Mouse (Mus musculus) heart, embryonic 14.5 days (tissue): ENCODE measurements around the gene Hrh3. TPM values are rescaled to one million over a fixed set of nuclear protein-coding genes. Genes with fewer than 3 reads are reported as not detected.

Source experiments
- ATAC-seq: fragments of 200-750 bp; cut with Nextera tagmentation; 2 replicates; pipeline ENCODE4 v1.8.0; 2017; ENCODE audit warnings: low read depth, moderate TSS enrichment; ENCODE audit not compliant: insufficient number of reproducible peaks, insufficient read depth, low FRiP score
- H3K27ac ChIP-seq, 2 experiments: fragments of 200-500 bp in 1 of 2; fragments of 300-500 bp in 1 of 2; sonication (generic) in 1 of 2; replicated peaks in 1 of 2; 2 replicates each; pipeline ENCODE4 v1.5.1; 2012 to 2014; ENCODE audit warnings: low read depth in 2 of 2, low read length in 2 of 2, control low read depth in 1 of 2, mild to moderate bottlenecking in 1 of 2, mixed read lengths in 1 of 2; ENCODE audit not compliant: control insufficient read depth in 1 of 2, insufficient read depth in 1 of 2
- H3K27me3 ChIP-seq: fragments of 300-500 bp; sonication (generic); 2 replicates; pipeline ENCODE4 v1.6.1; 2014; ENCODE audit warnings: mild to moderate bottlenecking, low read length, control low read depth; ENCODE audit not compliant: control insufficient read depth, insufficient read depth
- H3K36me3 ChIP-seq: fragments of 300-500 bp; sonication (generic); 2 replicates; pipeline ENCODE4 v1.6.1; 2014; ENCODE audit warnings: mild to moderate bottlenecking, control low read depth, low read length, mixed read lengths; ENCODE audit not compliant: control insufficient read depth, insufficient read depth
- H3K4me1 ChIP-seq, 2 experiments: fragments of 200-500 bp in 1 of 2; fragments of 300-500 bp in 1 of 2; sonication (generic) in 1 of 2; 2 replicates each; pipeline ENCODE4 v1.6.1; 2012 to 2014; ENCODE audit warnings: low read length in 2 of 2, control low read depth in 1 of 2, mixed read lengths in 1 of 2; ENCODE audit not compliant: control insufficient read depth in 2 of 2, insufficient read depth in 2 of 2
- H3K4me2 ChIP-seq: fragments of 300-500 bp; sonication (generic); 2 replicates; pipeline ENCODE4 v1.6.1; 2014; ENCODE audit warnings: mild to moderate bottlenecking, low read length
- H3K4me3 ChIP-seq, 2 experiments: fragments of 200-500 bp in 1 of 2; fragments of 300-500 bp in 1 of 2; sonication (generic) in 1 of 2; 2 replicates each; pipeline ENCODE4 v1.5.1; 2012 to 2014; ENCODE audit warnings: low read length in 2 of 2, mild to moderate bottlenecking in 2 of 2, control low read depth in 1 of 2, low read depth in 1 of 2, moderate library complexity in 1 of 2; ENCODE audit not compliant: control insufficient read depth in 1 of 2, insufficient read depth in 1 of 2
- H3K9ac ChIP-seq: fragments of 300-500 bp; sonication (generic); 2 replicates; pipeline ENCODE4 v1.6.1; 2014; ENCODE audit warnings: mild to moderate bottlenecking, low read length
- H3K9me3 ChIP-seq: fragments of 300-500 bp; sonication (generic); 2 replicates; pipeline ENCODE4 v1.6.1; 2016; ENCODE audit warnings: low read length, control low read depth; ENCODE audit not compliant: control insufficient read depth
- WGBS: fragments of 180-500 bp; shearing (Covaris S2); extraction: QIAGEN DNeasy Blood & Tissue Kit; methylation state at CpG from one replicate; pipeline ENCODE4 v1.1.7; 2014; 5-methylcytosine and 5-hydroxymethylcytosine counted together
- polyA plus RNA-seq: library from polyadenylated mRNA; unstranded; fragments of >200 nt; fragmentation: Nextera tagmentation; extraction: Ambion mirVana; gene quantifications from 2 replicates; pipeline ENCODE4 v1.2.1, GENCODE M21; 2014

The Hrh3 gene
- polyA plus RNA-seq, 1 experiment from 2014 or later = not detected

DNA sequence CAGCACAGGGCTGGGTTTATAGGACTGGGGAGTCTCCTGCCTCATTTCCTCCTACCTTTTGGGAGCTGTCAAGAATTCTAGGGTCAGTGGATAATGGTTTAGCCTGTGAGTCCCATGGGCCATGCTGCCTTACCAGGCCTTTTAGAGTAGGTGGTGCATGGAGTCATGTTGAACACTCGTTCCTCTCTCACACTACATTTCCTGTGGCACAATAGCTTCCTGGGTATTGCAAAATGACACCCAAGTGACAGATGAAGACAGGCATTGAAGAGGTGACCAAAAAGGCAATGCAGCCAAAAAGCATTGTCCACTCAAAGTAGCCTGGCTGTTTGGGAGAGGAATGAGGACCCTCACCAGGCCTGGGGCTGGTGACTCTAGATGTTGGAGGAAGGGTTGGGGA is 23.4 kb upstream of the Hrh3 start:
- H3K9ac ChIP-seq = no peak overlapping the region
- H3K9me3 ChIP-seq = no peaks in the 10 kb centered on the region
- no peak overlapping the region for H3K4me2 ChIP-seq
- no peaks in the 10 kb centered on the region for H3K27me3 ChIP-seq
- no peak overlapping the region for H3K4me3 ChIP-seq
- no peak overlapping the region for H3K27ac ChIP-seq
- WGBS = 39% methylated on average over 1 of the region's 1 CpGs
- ATAC-seq = no peak
- H3K36me3 ChIP-seq = no peaks in the 10 kb centered on the region
- peaks cover 10 to 17% of the 10 kb centered on the region in 2 experiments; a peak in 3 of 4 replicates for H3K4me1 ChIP-seq

DNA sequence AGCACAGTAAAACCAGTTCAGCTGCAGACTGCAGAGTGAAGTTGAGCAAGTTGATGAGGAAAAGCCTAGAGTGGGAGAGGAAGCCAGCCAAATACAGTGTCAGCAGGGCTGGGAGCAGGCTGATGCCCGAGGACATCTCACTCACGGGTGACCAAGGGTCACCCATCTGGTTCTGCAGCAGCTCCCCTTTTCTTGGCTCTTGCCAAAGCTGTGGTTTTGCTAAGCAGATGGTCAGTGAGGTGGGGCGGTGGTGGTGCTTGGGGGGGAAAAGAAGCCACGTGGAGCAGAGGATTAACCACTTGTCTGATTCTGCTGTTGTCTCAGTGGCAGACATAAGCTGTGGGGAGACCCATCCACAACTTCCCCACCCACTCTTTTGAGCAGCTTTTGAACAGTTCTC is 21.9 kb upstream of the Hrh3 start:
- no peak overlapping the region for H3K4me2 ChIP-seq
- H3K36me3 ChIP-seq = no peaks in the 10 kb centered on the region
- no peaks in the 10 kb centered on the region for H3K27me3 ChIP-seq
- H3K9me3 ChIP-seq = no peaks in the 10 kb centered on the region
- 26% methylated on average over 4 of the region's 4 CpGs for WGBS
- ATAC-seq = no peak
- H3K4me1 ChIP-seq = peaks cover 10 to 17% of the 10 kb centered on the region in 2 experiments; a peak in 3 of 4 replicates
- peak overlapping the region in 1 of 2 experiments; percentile 21; a peak in 1 of 4 replicates for H3K27ac ChIP-seq
- H3K9ac ChIP-seq = no peak overlapping the region
- H3K4me3 ChIP-seq = no peak overlapping the region

DNA sequence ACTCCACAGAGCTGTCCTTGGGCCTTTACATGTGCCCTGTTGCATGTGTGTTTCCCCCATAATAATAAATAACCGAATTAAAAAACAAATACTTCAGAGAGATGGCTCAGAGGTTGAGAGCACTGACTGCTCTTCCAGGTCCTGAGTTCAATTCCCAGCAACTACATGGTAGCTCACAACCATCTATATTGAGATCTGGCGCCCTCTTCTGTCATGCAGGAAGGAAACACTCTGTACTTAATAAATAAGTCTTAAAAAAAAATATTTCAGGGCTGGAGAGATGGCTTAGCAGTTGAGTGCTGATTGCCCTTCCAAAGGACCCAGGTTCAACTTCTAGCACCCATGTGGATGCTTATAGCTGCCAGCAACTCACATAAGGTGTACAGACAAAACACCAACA is 19.9 kb upstream of the Hrh3 start:
- Histone ChIP-seq H3K9ac (no peak overlapping the region), H3K4me3 (no peak overlapping the region), H3K4me2 (no peak overlapping the region), H3K27ac (no peak overlapping the region), H3K36me3 (no peaks in the 10 kb centered on the region), H3K27me3 (no peaks in the 10 kb centered on the region), H3K9me3 (no peaks in the 10 kb centered on the region), H3K4me1 (peaks cover 13 to 27% of the 10 kb centered on the region in 2 experiments)
- WGBS = 76% methylated on average over 2 of the region's 2 CpGs
- no peak for ATAC-seq

DNA sequence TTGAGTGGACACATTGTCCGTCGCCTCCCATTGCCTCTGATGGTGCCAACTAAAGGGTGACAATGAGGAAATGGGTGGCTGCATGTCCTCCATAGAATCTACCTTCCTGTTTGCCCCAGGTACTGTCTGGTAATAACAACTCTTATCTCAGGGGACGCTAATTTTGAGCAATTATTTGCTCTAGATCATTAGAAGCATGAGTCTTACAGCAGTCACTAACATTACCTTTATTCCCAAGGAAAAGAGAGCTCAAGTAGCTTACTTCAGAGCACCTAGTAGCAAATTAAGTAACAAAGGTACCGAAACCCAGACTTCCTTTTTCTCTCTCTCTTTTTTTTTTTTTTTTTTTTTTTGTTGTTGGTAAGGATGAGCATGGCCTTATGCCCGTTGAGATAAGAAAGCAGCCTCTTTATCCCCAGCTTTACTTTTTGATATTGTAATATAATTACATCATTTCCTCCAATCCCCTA is 16.0 kb upstream of the Hrh3 start:
- WGBS = 54% methylated on average over 5 of the region's 5 CpGs
- Histone ChIP-seq H3K9ac (peak overlapping the region; percentile 87), H3K4me3 (peak overlapping the region; percentile 72 to 84; a peak in 3 of 4 replicates), H3K27me3 (no peaks in the 10 kb centered on the region), H3K9me3 (no peaks in the 10 kb centered on the region), H3K4me2 (peak overlapping the region; percentile 91), H3K27ac (no peak overlapping the region; a peak in 1 of 4 replicates), H3K4me1 (peaks cover 20 to 36% of the 10 kb centered on the region in 2 experiments), H3K36me3 (no peaks in the 10 kb centered on the region)
- ATAC-seq = no peak

DNA sequence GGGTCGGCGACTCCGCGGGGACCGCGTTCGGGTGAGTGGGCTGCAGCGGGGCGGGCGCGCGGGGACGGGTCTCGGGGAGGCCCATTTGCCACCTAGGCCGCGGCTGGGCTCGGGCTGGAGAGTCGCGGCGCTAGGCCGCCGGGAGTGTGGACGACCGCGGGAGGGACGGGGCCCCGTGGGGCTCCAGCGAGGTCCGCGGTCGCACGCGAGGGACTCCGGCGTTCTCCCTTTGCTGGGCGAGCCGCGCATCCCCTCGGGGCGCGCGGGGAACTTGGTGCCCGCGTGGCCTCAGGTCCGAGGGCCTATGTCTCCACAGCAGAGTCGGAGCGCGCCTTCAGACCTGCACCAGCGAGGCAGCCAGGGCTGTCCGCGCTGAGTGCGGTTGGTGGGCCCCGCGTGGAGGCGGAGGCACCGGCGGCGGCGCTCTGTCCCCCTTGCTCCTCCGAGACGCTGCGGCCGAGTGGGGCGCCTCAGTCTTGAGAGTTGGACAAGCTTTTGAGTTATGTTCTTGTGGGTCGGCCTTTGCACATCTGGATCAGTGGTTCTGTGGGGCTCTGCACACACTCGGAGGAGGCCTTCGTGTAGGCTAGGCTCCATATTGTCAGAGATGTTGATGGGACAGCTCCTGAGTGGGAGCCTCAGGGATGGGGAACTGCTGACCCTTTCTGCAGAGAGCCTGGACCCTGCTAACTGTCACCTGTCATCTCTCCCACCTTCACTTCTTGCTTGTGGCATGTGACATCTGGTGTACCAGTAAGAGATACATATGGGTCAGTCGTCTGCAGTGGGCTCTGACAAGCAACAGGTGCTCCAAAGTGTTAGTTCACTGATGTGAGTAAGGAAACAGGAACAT is 15.4 kb upstream of the Hrh3 start:
- Histone ChIP-seq H3K9me3 (no peaks in the 10 kb centered on the region), H3K4me2 (peak overlapping the region; percentile 91), H3K27me3 (no peaks in the 10 kb centered on the region), H3K27ac (peak overlapping the region; percentile 30 to 76; a peak in 3 of 4 replicates), H3K4me1 (peaks cover 26 to 42% of the 10 kb centered on the region in 2 experiments), H3K9ac (peak overlapping the region; percentile 87), H3K4me3 (peak overlapping the region; percentile 72 to 84), H3K36me3 (no peaks in the 10 kb centered on the region)
- 1% methylated on average over 54 of the region's 68 CpGs for WGBS
- ATAC-seq = peak; percentile 27

DNA sequence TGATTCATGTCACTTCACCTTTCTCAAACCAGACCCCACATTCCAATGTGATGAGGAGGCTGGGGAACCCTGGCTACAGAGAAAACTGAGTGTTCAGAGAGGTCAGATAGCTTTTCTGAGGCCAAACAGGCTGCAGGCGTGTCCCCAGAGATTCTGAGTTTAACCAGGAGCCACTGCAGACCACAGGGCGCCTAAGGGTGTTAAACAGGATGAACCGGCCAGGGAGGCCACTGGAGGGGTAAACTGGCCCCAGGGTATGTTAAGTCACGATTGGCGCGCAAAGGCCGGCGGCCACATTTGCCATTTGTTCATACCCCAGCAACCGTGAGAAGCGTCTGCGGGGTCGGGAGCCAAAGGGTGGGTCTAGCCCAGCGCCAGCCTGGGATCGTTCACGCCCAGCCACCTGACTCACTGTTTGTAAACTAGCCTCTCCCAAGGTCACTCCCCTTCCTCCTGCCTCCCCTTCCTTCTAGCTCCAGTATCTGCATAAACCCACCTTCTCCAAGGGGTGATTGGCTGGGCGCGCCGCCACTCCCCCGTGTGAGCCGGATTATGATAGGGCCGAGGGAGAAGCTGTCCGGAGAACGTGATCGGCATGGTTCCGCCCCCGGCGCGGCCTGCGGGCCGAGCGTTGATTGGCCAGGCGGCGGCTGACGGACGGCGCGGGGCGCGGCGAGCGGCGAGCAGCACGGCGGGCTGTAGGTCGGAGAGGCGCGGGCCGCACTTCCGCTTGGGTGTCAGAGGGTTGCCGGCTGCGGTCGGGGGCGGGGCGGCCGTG is 14.6 kb upstream of the Hrh3 start, which contains the start of gene Osbpl2:
TSS of gene Osbpl2 (plus strand) at position 646 of the 778 bp plus-strand sequence.
- Histone ChIP-seq H3K27me3 (no peaks in the 10 kb centered on the region), H3K4me3 (peak within 1 kb of the TSS; percentile 72 to 84), H3K9me3 (no peaks in the 10 kb centered on the region), H3K36me3 (no peaks in the 10 kb centered on the region), H3K4me1 (peaks cover 33 to 49% of the 10 kb centered on the region in 2 experiments), H3K4me2 (peak within 1 kb of the TSS; percentile 91), H3K27ac (peak within 1 kb of the TSS; percentile 30 to 76), H3K9ac (peak within 1 kb of the TSS; percentile 87)
- WGBS = under 1% methylated on average over 53 of the region's 55 CpGs
- ATAC-seq = peak; percentile 99

DNA sequence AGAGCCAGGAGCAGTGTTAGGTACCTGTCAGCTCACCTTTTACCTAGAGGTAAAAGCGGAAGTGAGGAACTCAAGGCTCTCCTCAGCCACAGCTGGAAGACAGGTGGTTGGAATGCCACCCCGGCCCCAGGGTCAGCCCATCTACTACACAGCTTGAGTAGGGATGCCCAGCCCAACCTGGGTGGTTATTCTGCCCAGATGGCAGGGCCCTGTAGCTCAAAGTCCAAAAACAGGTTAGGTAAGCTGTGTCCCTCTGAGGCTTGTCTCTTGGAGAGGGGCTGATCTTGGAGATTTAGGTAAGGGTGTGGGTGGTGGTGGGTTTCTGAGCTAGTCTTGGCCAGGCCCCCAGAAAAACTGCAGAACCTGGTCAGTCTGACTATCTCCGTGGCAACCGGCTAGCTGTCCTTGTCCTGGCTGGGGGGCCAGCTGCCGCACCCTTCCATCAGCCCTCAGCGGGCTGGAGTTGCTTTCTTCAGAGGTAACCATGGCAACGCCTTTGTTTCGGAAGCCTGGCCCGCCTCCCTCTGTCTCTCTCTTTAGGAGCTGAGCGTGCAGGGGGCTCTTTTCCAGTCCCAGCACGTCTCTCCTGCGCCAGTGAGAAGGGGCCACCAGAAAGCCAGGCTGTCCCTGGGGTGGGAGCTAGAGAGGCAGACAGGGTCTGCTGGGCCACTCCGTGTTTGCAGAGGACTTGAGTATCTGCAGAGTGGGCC is 13.4 kb upstream of the Hrh3 start:
- 18% methylated on average over 13 of the region's 13 CpGs for WGBS
- H3K36me3 ChIP-seq = no peaks in the 10 kb centered on the region
- H3K9ac ChIP-seq = no peak overlapping the region
- H3K27ac ChIP-seq = no peak overlapping the region
- H3K9me3 ChIP-seq = no peaks in the 10 kb centered on the region
- no peak for ATAC-seq
- peaks cover 33 to 49% of the 10 kb centered on the region in 2 experiments for H3K4me1 ChIP-seq
- H3K4me2 ChIP-seq = no peak overlapping the region
- H3K27me3 ChIP-seq = no peaks in the 10 kb centered on the region
- no peak overlapping the region for H3K4me3 ChIP-seq
